Mouse (Mus musculus): Measurements from ENCODE around the gene Vash1. TPM values are rescaled to one million over a fixed set of nuclear protein-coding genes. Genes with fewer than 3 reads are reported as not detected.

Gene Vash1
- polyA plus RNA-seq, 2 experiments = 0.61 to 0.65 TPM

GRCm38 (mm10) chr12:86687445-86687955 is 9.0 kb downstream of the Vash1 start:
- H3K9me3 ChIP-seq (ENCODE audit: control insufficient read depth, low read length) = no peaks in the 10 kb centered on the region
- H3K36me3 ChIP-seq (replicated peaks; ENCODE audit: control insufficient read depth, insufficient read depth, low read depth) = no peaks in the 10 kb centered on the region
- 29% methylated on average over 4 of the region's 4 CpGs for WGBS (ENCODE audit: insufficient replicate concordance)
- no peak for DNase-seq (ENCODE audit: low read depth in 3 of 3, low spot score in 3 of 3)
- no peaks in the 10 kb centered on the region for H3K27me3 ChIP-seq (ENCODE audit: control insufficient read depth, insufficient read depth, low read length)
- H3K4me1 ChIP-seq (replicated peaks; ENCODE audit: control insufficient read depth in 2 of 2, insufficient read depth in 2 of 2, low read length in 1 of 2) = peaks cover 0 to 11% of the 10 kb centered on the region in 2 experiments; a peak in 2 of 4 replicates
- ATAC-seq (ENCODE audit: insufficient read depth) = no peak
- H3K9ac ChIP-seq (replicated peaks) = no peak overlapping the region
- TF ChIP-seq EP300 (IDR thresholded peaks at IDR 0.05; ENCODE audit: low read depth) (no peak), CTCF (IDR thresholded peaks at IDR 0.05; ENCODE audit: low read depth) (no peak)
- no peak overlapping the region for H3K27ac ChIP-seq
- H3K4me3 ChIP-seq (ENCODE audit: insufficient read depth in 1 of 2, low read depth in 2 of 2, low read length in 2 of 2) = no peak overlapping the region
- H3K4me2 ChIP-seq (ENCODE audit: low read depth) = no peak overlapping the region

- no peaks in the 10 kb centered on the region for H3K27me3 ChIP-seq (ENCODE audit: control insufficient read depth, insufficient read depth, low read length)
- H3K9ac ChIP-seq (replicated peaks) = no peak overlapping the region
- no peak overlapping the region for H3K27ac ChIP-seq
- WGBS (ENCODE audit: insufficient replicate concordance) = 51% methylated on average over 4 of the region's 4 CpGs
- no peaks in the 10 kb centered on the region for H3K36me3 ChIP-seq (replicated peaks; ENCODE audit: control insufficient read depth, insufficient read depth, low read depth)
- H3K4me3 ChIP-seq (ENCODE audit: insufficient read depth in 1 of 2, low read depth in 2 of 2, low read length in 2 of 2) = no peak overlapping the region
- no peak for DNase-seq (ENCODE audit: low read depth in 3 of 3, low spot score in 3 of 3)
- TF ChIP-seq CTCF (IDR thresholded peaks at IDR 0.05; ENCODE audit: low read depth) (no peak), EP300 (IDR thresholded peaks at IDR 0.05; ENCODE audit: low read depth) (no peak)
- H3K9me3 ChIP-seq (ENCODE audit: control insufficient read depth, low read length) = no peaks in the 10 kb centered on the region
- no peak overlapping the region for H3K4me2 ChIP-seq (ENCODE audit: low read depth)
- peaks cover 0 to 11% of the 10 kb centered on the region in 2 experiments; a peak in 2 of 4 replicates for H3K4me1 ChIP-seq (replicated peaks; ENCODE audit: control insufficient read depth in 2 of 2, insufficient read depth in 2 of 2, low read length in 1 of 2)
- peak; percentile 45 for ATAC-seq (ENCODE audit: insufficient read depth)
Measured at GRCm38 (mm10) chr12:86687971-86688573, 9.6 kb downstream of the Vash1 start.

- H3K4me1 ChIP-seq (replicated peaks; ENCODE audit: control insufficient read depth in 2 of 2, insufficient read depth in 2 of 2, low read length in 1 of 2) = peaks cover 0 to 11% of the 10 kb centered on the region in 2 experiments; a peak in 2 of 4 replicates
Measured at GRCm38 (mm10) chr12:86688917-86689316, 10.4 kb downstream of the Vash1 start.

GRCm38 (mm10) chr12:86690700-86691485 is 12.4 kb downstream of the Vash1 start:
- H3K27ac ChIP-seq = no peak overlapping the region
- no peak overlapping the region for H3K9ac ChIP-seq (replicated peaks)
- H3K27me3 ChIP-seq (ENCODE audit: control insufficient read depth, insufficient read depth, low read length) = no peaks in the 10 kb centered on the region
- TF ChIP-seq EP300 (IDR thresholded peaks at IDR 0.05; ENCODE audit: low read depth) (no peak), CTCF (IDR thresholded peaks at IDR 0.05; ENCODE audit: low read depth) (no peak)
- no peak overlapping the region; the same call in 1 of the 2 replicates for H3K4me2 ChIP-seq (ENCODE audit: low read depth)
- no peaks in the 10 kb centered on the region for H3K36me3 ChIP-seq (replicated peaks; ENCODE audit: control insufficient read depth, insufficient read depth, low read depth)
- WGBS (ENCODE audit: insufficient replicate concordance) = 29% methylated on average over 12 of the region's 12 CpGs
- no peaks in the 10 kb centered on the region for H3K9me3 ChIP-seq (ENCODE audit: control insufficient read depth, low read length)
- H3K4me1 ChIP-seq (replicated peaks; ENCODE audit: control insufficient read depth in 2 of 2, insufficient read depth in 2 of 2, low read length in 1 of 2) = peaks cover 0 to 9% of the 10 kb centered on the region in 2 experiments; a peak in 2 of 4 replicates
- no peak for ATAC-seq (ENCODE audit: insufficient read depth)
- DNase-seq (ENCODE audit: low read depth in 3 of 3, low spot score in 3 of 3) = no peak
- no peak overlapping the region for H3K4me3 ChIP-seq (ENCODE audit: insufficient read depth in 1 of 2, low read depth in 2 of 2, low read length in 2 of 2)

More at GRCm38 (mm10) chr12:86688917-86689316, 10.4 kb downstream of the Vash1 start:
- Histone ChIP-seq H3K9me3 (ENCODE audit: control insufficient read depth, low read length) (no peaks in the 10 kb centered on the region), H3K27ac (no peak overlapping the region), H3K9ac (replicated peaks) (no peak overlapping the region), H3K4me3 (ENCODE audit: insufficient read depth in 1 of 2, low read depth in 2 of 2, low read length in 2 of 2) (no peak overlapping the region), H3K36me3 (replicated peaks; ENCODE audit: control insufficient read depth, insufficient read depth, low read depth) (no peaks in the 10 kb centered on the region), H3K4me2 (ENCODE audit: low read depth) (no peak overlapping the region), H3K27me3 (ENCODE audit: control insufficient read depth, insufficient read depth, low read length) (no peaks in the 10 kb centered on the region)
- no peak for ATAC-seq (ENCODE audit: insufficient read depth)
- no peak for DNase-seq (ENCODE audit: low read depth in 3 of 3, low spot score in 3 of 3)
- WGBS (ENCODE audit: insufficient replicate concordance) = 85% methylated on average over 27 of the region's 27 CpGs
- TF ChIP-seq CTCF (IDR thresholded peaks at IDR 0.05; ENCODE audit: low read depth) (no peak), EP300 (IDR thresholded peaks at IDR 0.05; ENCODE audit: low read depth) (no peak)

Measured in liver, embryonic 14.5 days (tissue).